Mouse (Mus musculus): ENCODE data around the gene Synm.
A peak's percentile ranks its signal among the peaks of the same experiment; 100 is the strongest.

The Synm gene

GRCm38 (mm10) chr7:67759629-67759995 lies at the start of gene Synm:
Gene Synm (minus strand): TSS chr7:67759742.
- peak; percentile 94 to 96 for DNase-seq

GRCm38 (mm10) chr7:67803857-67804215 lies 44.3 kb upstream of the Synm start:
- no peak for DNase-seq

GRCm38 (mm10) chr7:67803015-67803856 lies 43.7 kb upstream of the Synm start:
- peak; percentile 91 to 94 for DNase-seq

GRCm38 (mm10) chr7:67801022-67801421 lies 41.5 kb upstream of the Synm start:
- DNase-seq, result no peak

- DNase-seq, result no peak
Observed at GRCm38 (mm10) chr7:67800547-67800946, 41.0 kb upstream of the Synm start.

- DNase-seq, result no peak
Observed at GRCm38 (mm10) chr7:67798476-67798875, 38.9 kb upstream of the Synm start.

- no peak for DNase-seq
Observed at GRCm38 (mm10) chr7:67797065-67797464, 37.5 kb upstream of the Synm start.

- peak in 1 of 2 experiments; percentile 9 for DNase-seq
Observed at GRCm38 (mm10) chr7:67793449-67793848, 33.9 kb upstream of the Synm start.

- DNase-seq, result peak in 1 of 2 experiments; percentile 7
Observed at GRCm38 (mm10) chr7:67791256-67791655, 31.7 kb upstream of the Synm start.

GRCm38 (mm10) chr7:67788713-67789112 lies 29.2 kb upstream of the Synm start:
- DNase-seq, result peak; percentile 44 to 75

GRCm38 (mm10) chr7:67787861-67788260 lies 28.3 kb upstream of the Synm start:
- no peak for DNase-seq

GRCm38 (mm10) chr7:67776636-67777305 lies 17.2 kb upstream of the Synm start:
- peak in 1 of 2 experiments; percentile 19 for DNase-seq

GRCm38 (mm10) chr7:67775623-67776022 lies 16.1 kb upstream of the Synm start:
- DNase-seq, result peak; percentile 9 to 21

- DNase-seq, result peak in 1 of 2 experiments; percentile 13
Observed at GRCm38 (mm10) chr7:67772231-67772630, 12.7 kb upstream of the Synm start.

- no peak for DNase-seq
Observed at GRCm38 (mm10) chr7:67769487-67769886, 9.9 kb upstream of the Synm start.

GRCm38 (mm10) chr7:67768125-67768524 lies 8.6 kb upstream of the Synm start:
- DNase-seq, result peak in 1 of 2 experiments; percentile 18

GRCm38 (mm10) chr7:67763625-67764024 lies 4.1 kb upstream of the Synm start:
- DNase-seq, result no peak

- DNase-seq, result peak; percentile 69 to 80
Observed at GRCm38 (mm10) chr7:67758858-67759628, 499 bp downstream of the Synm start.

GRCm38 (mm10) chr7:67758506-67758857 lies 1.1 kb downstream of the Synm start:
- no peak for DNase-seq

GRCm38 (mm10) chr7:67756636-67757035 lies 2.9 kb downstream of the Synm start:
- DNase-seq, result no peak

- no peak for DNase-seq
Observed at GRCm38 (mm10) chr7:67755366-67755765, 4.2 kb downstream of the Synm start.

GRCm38 (mm10) chr7:67754606-67755005 lies 4.9 kb downstream of the Synm start:
- DNase-seq, result peak; percentile 16 to 42

GRCm38 (mm10) chr7:67749441-67750239 lies 9.9 kb downstream of the Synm start:
- no peak for DNase-seq
